Mouse (Mus musculus): ENCODE results near the gene Abraxas1. TPM values are rescaled to one million over a fixed set of nuclear protein-coding genes. Genes with fewer than 3 reads are reported as not detected.
A peak's percentile ranks its signal among the peaks of the same experiment; 100 is the strongest.

Abraxas1 gene
- polyA plus RNA-seq (2014; fragmentation: Nextera tagmentation; extraction: Ambion mirVana): 30.3 and 35.1 TPM in 2 replicates

- Histone ChIP-seq H3K9me3 (ENCODE audit: control insufficient read depth, low read depth, low read length) (no peaks in the 10 kb centered on the region), H3K4me2 (replicated peaks; ENCODE audit: low read depth, low read length) (peak within 1 kb of the TSS; percentile 69), H3K36me3 (ENCODE audit: control insufficient read depth, insufficient read depth, low read length) (0 out of 2 replicates have a peak, but pooled peaks cover 5% of the 10 kb centered on the region), H3K27me3 (ENCODE audit: control insufficient read depth, insufficient read depth, low read length) (no peaks in the 10 kb centered on the region), H3K4me3 (ENCODE audit: low read depth, low read length) (peak within 1 kb of the TSS; percentile 87), H3K4me1 (ENCODE audit: control insufficient read depth, insufficient read depth, low read length) (no peaks in the 10 kb centered on the region), H3K9ac (replicated peaks; ENCODE audit: low read depth, low read length) (peak within 1 kb of the TSS; percentile 91), H3K27ac (ENCODE audit: low read length) (peak within 1 kb of the TSS; percentile 46)
- peak; percentile 97 for ATAC-seq (ENCODE audit: insufficient number of reproducible peaks, insufficient read depth, low FRiP score, low read depth)
- under 1% methylated on average over 63 of the region's 63 CpGs for WGBS
Measured at GRCm38 (mm10) chr5:100820483-100821184, at the start of gene Abraxas1. Gene Abraxas1 (minus strand): TSS chr5:100820965.

GRCm38 (mm10) chr5:100869197-100869895, 48.6 kb upstream of the Abraxas1 start:
- Histone ChIP-seq H3K4me2 (replicated peaks; ENCODE audit: low read depth, low read length) (no peak overlapping the region), H3K9me3 (ENCODE audit: control insufficient read depth, low read depth, low read length) (no peaks in the 10 kb centered on the region), H3K4me1 (ENCODE audit: control insufficient read depth, insufficient read depth, low read length) (no peaks in the 10 kb centered on the region), H3K9ac (replicated peaks; ENCODE audit: low read depth, low read length) (no peak overlapping the region), H3K27me3 (ENCODE audit: control insufficient read depth, insufficient read depth, low read length) (no peaks in the 10 kb centered on the region), H3K4me3 (ENCODE audit: low read depth, low read length) (no peak overlapping the region), H3K36me3 (ENCODE audit: control insufficient read depth, insufficient read depth, low read length) (no peaks in the 10 kb centered on the region), H3K27ac (ENCODE audit: low read length) (no peak overlapping the region)
- ATAC-seq (ENCODE audit: insufficient number of reproducible peaks, insufficient read depth, low FRiP score, low read depth): no peak; the same call in 1 of the 2 replicates
- WGBS: 54% methylated on average over 4 of the region's 4 CpGs

- ATAC-seq (ENCODE audit: insufficient number of reproducible peaks, insufficient read depth, low FRiP score, low read depth): no peak
- Histone ChIP-seq H3K9ac (replicated peaks; ENCODE audit: low read depth, low read length) (no peak overlapping the region), H3K27me3 (ENCODE audit: control insufficient read depth, insufficient read depth, low read length) (no peaks in the 10 kb centered on the region), H3K36me3 (ENCODE audit: control insufficient read depth, insufficient read depth, low read length) (no peaks in the 10 kb centered on the region), H3K27ac (ENCODE audit: low read length) (no peak overlapping the region), H3K9me3 (ENCODE audit: control insufficient read depth, low read depth, low read length) (no peaks in the 10 kb centered on the region), H3K4me3 (ENCODE audit: low read depth, low read length) (no peak overlapping the region), H3K4me2 (replicated peaks; ENCODE audit: low read depth, low read length) (no peak overlapping the region), H3K4me1 (ENCODE audit: control insufficient read depth, insufficient read depth, low read length) (no peaks in the 10 kb centered on the region)
- WGBS: 33% methylated on average over 2 of the region's 2 CpGs
Measured at GRCm38 (mm10) chr5:100866183-100866582, 45.4 kb upstream of the Abraxas1 start.

- Histone ChIP-seq H3K4me3 (ENCODE audit: low read depth, low read length) (no peak overlapping the region), H3K27me3 (ENCODE audit: control insufficient read depth, insufficient read depth, low read length) (no peaks in the 10 kb centered on the region), H3K27ac (ENCODE audit: low read length) (no peak overlapping the region), H3K36me3 (ENCODE audit: control insufficient read depth, insufficient read depth, low read length) (no peaks in the 10 kb centered on the region), H3K4me2 (replicated peaks; ENCODE audit: low read depth, low read length) (no peak overlapping the region), H3K4me1 (ENCODE audit: control insufficient read depth, insufficient read depth, low read length) (no peaks in the 10 kb centered on the region), H3K9ac (replicated peaks; ENCODE audit: low read depth, low read length) (no peak overlapping the region), H3K9me3 (ENCODE audit: control insufficient read depth, low read depth, low read length) (no peaks in the 10 kb centered on the region)
- WGBS: 86% methylated on average over 6 of the region's 6 CpGs
- no peak for ATAC-seq (ENCODE audit: insufficient number of reproducible peaks, insufficient read depth, low FRiP score, low read depth)
Measured at GRCm38 (mm10) chr5:100864438-100864837, 43.7 kb upstream of the Abraxas1 start.

- Histone ChIP-seq H3K4me3 (ENCODE audit: low read depth, low read length) (no peak overlapping the region), H3K4me1 (ENCODE audit: control insufficient read depth, insufficient read depth, low read length) (no peaks in the 10 kb centered on the region), H3K9me3 (ENCODE audit: control insufficient read depth, low read depth, low read length) (no peaks in the 10 kb centered on the region), H3K9ac (replicated peaks; ENCODE audit: low read depth, low read length) (no peak overlapping the region), H3K27ac (ENCODE audit: low read length) (no peak overlapping the region), H3K36me3 (ENCODE audit: control insufficient read depth, insufficient read depth, low read length) (no peaks in the 10 kb centered on the region), H3K4me2 (replicated peaks; ENCODE audit: low read depth, low read length) (no peak overlapping the region), H3K27me3 (ENCODE audit: control insufficient read depth, insufficient read depth, low read length) (no peaks in the 10 kb centered on the region)
- ATAC-seq (ENCODE audit: insufficient number of reproducible peaks, insufficient read depth, low FRiP score, low read depth): no peak
- WGBS: 82% methylated on average over 2 of the region's 2 CpGs
Measured at GRCm38 (mm10) chr5:100863091-100863490, 42.3 kb upstream of the Abraxas1 start.

GRCm38 (mm10) chr5:100861811-100862210, 41.0 kb upstream of the Abraxas1 start:
- Histone ChIP-seq H3K36me3 (ENCODE audit: control insufficient read depth, insufficient read depth, low read length) (no peaks in the 10 kb centered on the region), H3K27ac (ENCODE audit: low read length) (no peak overlapping the region), H3K4me1 (ENCODE audit: control insufficient read depth, insufficient read depth, low read length) (no peaks in the 10 kb centered on the region), H3K9ac (replicated peaks; ENCODE audit: low read depth, low read length) (no peak overlapping the region), H3K9me3 (ENCODE audit: control insufficient read depth, low read depth, low read length) (no peaks in the 10 kb centered on the region), H3K4me3 (ENCODE audit: low read depth, low read length) (no peak overlapping the region), H3K4me2 (replicated peaks; ENCODE audit: low read depth, low read length) (no peak overlapping the region), H3K27me3 (ENCODE audit: control insufficient read depth, insufficient read depth, low read length) (no peaks in the 10 kb centered on the region)
- WGBS: 79% methylated on average over 7 of the region's 7 CpGs
- no peak for ATAC-seq (ENCODE audit: insufficient number of reproducible peaks, insufficient read depth, low FRiP score, low read depth)

- no peaks in the 10 kb centered on the region for H3K36me3 ChIP-seq (ENCODE audit: control insufficient read depth, insufficient read depth, low read length)
- H3K4me1 ChIP-seq (ENCODE audit: control insufficient read depth, insufficient read depth, low read length): no peaks in the 10 kb centered on the region
- no peak overlapping the region for H3K4me3 ChIP-seq (ENCODE audit: low read depth, low read length)
- H3K9ac ChIP-seq (replicated peaks; ENCODE audit: low read depth, low read length): no peak overlapping the region
- no peak for ATAC-seq (ENCODE audit: insufficient number of reproducible peaks, insufficient read depth, low FRiP score, low read depth)
- 47% methylated on average over 4 of the region's 4 CpGs for WGBS
- no peak overlapping the region for H3K27ac ChIP-seq (ENCODE audit: low read length)
- no peak overlapping the region for H3K4me2 ChIP-seq (replicated peaks; ENCODE audit: low read depth, low read length)
- H3K9me3 ChIP-seq (ENCODE audit: control insufficient read depth, low read depth, low read length): no peaks in the 10 kb centered on the region
- H3K27me3 ChIP-seq (ENCODE audit: control insufficient read depth, insufficient read depth, low read length): no peaks in the 10 kb centered on the region
Measured at GRCm38 (mm10) chr5:100861140-100861539, 40.4 kb upstream of the Abraxas1 start.

GRCm38 (mm10) chr5:100860417-100861053, 39.8 kb upstream of the Abraxas1 start:
- WGBS: 63% methylated on average over 12 of the region's 12 CpGs
- H3K36me3 ChIP-seq (ENCODE audit: control insufficient read depth, insufficient read depth, low read length): no peaks in the 10 kb centered on the region
- H3K27me3 ChIP-seq (ENCODE audit: control insufficient read depth, insufficient read depth, low read length): no peaks in the 10 kb centered on the region
- H3K9ac ChIP-seq (replicated peaks; ENCODE audit: low read depth, low read length): no peak overlapping the region
- no peak for ATAC-seq (ENCODE audit: insufficient number of reproducible peaks, insufficient read depth, low FRiP score, low read depth)
- H3K9me3 ChIP-seq (ENCODE audit: control insufficient read depth, low read depth, low read length): no peaks in the 10 kb centered on the region
- no peak overlapping the region for H3K4me3 ChIP-seq (ENCODE audit: low read depth, low read length)
- no peaks in the 10 kb centered on the region for H3K4me1 ChIP-seq (ENCODE audit: control insufficient read depth, insufficient read depth, low read length)
- no peak overlapping the region for H3K27ac ChIP-seq (ENCODE audit: low read length)
- no peak overlapping the region for H3K4me2 ChIP-seq (replicated peaks; ENCODE audit: low read depth, low read length)

Data from stomach, embryonic 14.5 days (tissue).